Mouse (Mus musculus): ENCODE measurements around the gene Abcc9. TPM values are rescaled to one million over a fixed set of nuclear protein-coding genes. Genes with fewer than 3 reads are reported as not detected.

The Abcc9 gene
- polyA plus RNA-seq, 1 experiment from 2014 or later = 3.1 TPM

DNA sequence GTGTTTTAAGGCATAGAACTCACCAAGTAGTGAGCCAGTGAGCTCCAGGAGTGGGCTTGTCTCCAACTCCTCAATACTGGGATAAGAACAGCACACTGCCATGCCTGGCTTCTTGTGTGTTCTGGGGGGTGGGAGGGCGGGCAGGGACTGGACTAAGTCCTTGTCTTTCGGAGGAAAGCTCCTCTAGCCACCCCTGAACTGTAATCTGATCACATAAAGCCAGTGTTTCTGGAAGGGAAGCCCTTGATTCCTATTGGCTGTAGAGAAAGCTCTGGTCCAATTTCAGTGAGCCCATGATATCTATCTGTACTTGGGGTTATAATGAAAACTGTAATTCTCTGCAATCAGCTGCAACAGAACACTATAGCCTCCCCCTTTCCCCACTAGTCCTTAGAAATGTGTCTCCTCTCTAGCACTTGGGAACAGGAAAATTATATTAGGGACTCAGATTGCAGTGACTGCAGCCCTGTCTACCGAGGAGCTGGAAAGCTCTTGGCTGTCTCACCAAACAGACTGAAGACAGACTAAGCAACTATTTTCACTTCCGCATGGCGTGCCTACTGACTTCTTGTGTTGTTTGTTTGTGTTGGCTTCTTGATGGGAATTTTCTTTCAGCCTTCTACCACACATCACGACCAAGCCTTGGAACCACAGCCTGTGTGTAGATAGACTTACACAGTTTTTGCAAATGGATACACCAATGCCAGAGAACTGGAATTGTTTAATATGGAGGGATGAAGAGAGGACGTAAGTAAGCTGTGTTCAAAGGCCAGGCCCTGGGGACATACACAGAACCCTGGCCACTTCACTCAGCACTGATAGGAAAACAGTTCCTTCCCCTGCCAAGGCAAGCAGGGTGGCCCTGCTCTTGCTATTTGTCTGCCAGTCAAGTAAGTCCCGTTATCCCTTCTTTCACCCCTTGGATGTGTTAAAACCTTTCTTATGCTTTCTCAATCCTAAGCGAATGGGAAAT lies 92.4 kb downstream of the Abcc9 start:
- Histone ChIP-seq H3K36me3 (no peaks in the 10 kb centered on the region), H3K4me1 (no peaks in the 10 kb centered on the region), H3K27me3 (no peaks in the 10 kb centered on the region), H3K27ac (replicated peaks) (no peak overlapping the region), H3K9ac (replicated peaks) (no peak overlapping the region), H3K4me3 (no peak overlapping the region), H3K4me2 (replicated peaks) (no peak overlapping the region), H3K9me3 (no peaks in the 10 kb centered on the region)
- WGBS = 70% methylated on average over 9 of the region's 9 CpGs
- ATAC-seq (ENCODE audit: low FRiP score, low read depth) = no peak

DNA sequence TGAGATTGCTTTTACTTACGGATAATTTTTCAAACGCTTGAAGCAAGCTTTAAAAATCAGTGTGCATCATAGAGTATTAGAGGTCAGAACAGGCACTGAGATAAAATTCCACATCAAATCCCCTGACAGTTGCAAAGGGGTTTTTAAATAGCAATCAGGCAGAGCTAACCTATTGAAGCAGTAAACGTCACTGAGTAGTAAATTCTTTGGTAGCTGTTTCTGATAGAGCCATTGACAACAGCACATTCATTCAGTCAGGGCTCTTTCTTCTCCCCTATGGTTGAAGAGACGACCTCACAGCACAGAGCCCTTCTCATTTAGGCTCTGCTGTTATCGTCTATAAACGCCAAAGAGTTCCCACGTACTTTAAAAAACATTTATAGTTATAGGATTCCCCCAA lies 95.0 kb downstream of the Abcc9 start:
- Histone ChIP-seq H3K27ac (replicated peaks) (no peak overlapping the region), H3K27me3 (no peaks in the 10 kb centered on the region), H3K4me2 (replicated peaks) (no peak overlapping the region), H3K4me1 (no peaks in the 10 kb centered on the region), H3K9me3 (no peaks in the 10 kb centered on the region), H3K36me3 (no peaks in the 10 kb centered on the region), H3K4me3 (no peak overlapping the region), H3K9ac (replicated peaks) (no peak overlapping the region)
- WGBS = 68% methylated on average over 7 of the region's 7 CpGs
- no peak for ATAC-seq (ENCODE audit: low FRiP score, low read depth)

DNA sequence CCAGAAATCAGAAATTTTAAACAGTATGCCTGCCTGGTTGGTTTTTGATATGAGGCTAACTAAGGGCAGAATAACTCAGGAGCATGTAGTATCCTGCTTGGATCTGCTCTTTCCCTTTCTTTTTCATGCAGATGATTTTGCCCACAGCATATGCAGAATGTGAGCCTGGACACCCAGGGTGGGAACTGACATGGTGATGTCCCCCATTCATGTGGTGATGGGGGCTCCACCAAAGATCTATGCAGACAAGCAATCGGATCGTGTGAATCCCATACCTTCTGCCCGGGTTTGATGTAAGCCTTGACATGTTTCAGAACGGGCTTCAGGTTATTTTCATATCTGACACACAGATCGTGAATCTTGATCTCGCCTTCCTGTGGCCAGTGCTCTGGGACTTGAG lies 99.3 kb downstream of the Abcc9 start:
- Histone ChIP-seq H3K27ac (replicated peaks) (no peak overlapping the region), H3K4me2 (replicated peaks) (no peak overlapping the region), H3K4me3 (no peak overlapping the region), H3K36me3 (no peaks in the 10 kb centered on the region), H3K9me3 (no peaks in the 10 kb centered on the region), H3K4me1 (no peaks in the 10 kb centered on the region), H3K9ac (replicated peaks) (no peak overlapping the region), H3K27me3 (no peaks in the 10 kb centered on the region)
- 76% methylated on average over 6 of the region's 6 CpGs for WGBS
- ATAC-seq (ENCODE audit: low FRiP score, low read depth) = no peak

DNA sequence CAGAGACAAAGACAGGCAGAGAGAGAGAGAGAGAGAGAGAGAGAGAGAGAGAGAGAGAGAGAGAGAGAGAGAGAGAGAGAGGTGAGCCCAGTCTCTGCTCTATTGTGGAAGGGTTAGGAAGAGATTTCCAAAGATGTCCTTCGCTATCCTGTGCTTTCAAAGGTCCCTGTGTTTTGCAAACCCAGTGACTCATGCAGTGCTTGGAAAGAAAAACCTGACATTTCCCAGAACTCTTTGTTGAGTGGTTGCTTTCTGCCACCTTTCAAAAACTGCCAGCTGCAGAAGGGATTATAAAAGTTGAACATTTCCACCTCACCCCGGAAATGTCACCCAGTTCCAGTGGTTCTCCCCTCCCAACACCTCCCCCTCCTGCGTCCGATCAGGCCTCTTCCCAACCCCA lies 123.3 kb downstream of the Abcc9 start:
- H3K27me3 ChIP-seq = peaks cover 3% of the 10 kb centered on the region; the same call in 1 of the 2 replicates
- no peak overlapping the region for H3K4me3 ChIP-seq
- H3K4me1 ChIP-seq = no peaks in the 10 kb centered on the region
- ATAC-seq (ENCODE audit: low FRiP score, low read depth) = no peak
- H3K36me3 ChIP-seq = no peaks in the 10 kb centered on the region
- H3K4me2 ChIP-seq (replicated peaks) = no peak overlapping the region
- WGBS = 86% methylated on average over 4 of the region's 4 CpGs
- no peak overlapping the region for H3K9ac ChIP-seq (replicated peaks)
- H3K9me3 ChIP-seq = no peaks in the 10 kb centered on the region
- H3K27ac ChIP-seq (replicated peaks) = no peak overlapping the region

DNA sequence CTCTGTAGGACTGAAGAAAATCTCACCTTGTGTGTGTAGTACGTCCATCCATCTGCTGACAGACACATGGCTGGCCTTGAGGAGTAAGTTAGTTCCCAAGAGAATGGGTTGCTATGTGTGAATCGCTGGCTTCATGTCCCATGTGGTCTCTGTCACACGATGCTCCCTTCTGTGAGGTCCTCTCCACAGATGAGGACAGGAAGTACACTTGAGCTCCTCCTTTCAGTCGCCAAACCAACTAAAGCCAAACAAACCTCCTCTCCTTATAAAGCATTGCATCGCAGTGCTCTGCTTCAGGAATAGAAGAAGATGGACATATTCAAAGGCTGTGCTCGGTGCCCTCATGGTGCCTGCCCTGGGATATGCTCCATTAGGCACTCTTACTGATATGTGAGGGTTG lies 124.3 kb downstream of the Abcc9 start:
- ATAC-seq (ENCODE audit: low FRiP score, low read depth) = no peak
- peaks cover 11% of the 10 kb centered on the region for H3K27me3 ChIP-seq
- no peak overlapping the region for H3K4me3 ChIP-seq
- H3K36me3 ChIP-seq = no peaks in the 10 kb centered on the region
- WGBS = 87% methylated on average over 6 of the region's 6 CpGs
- no peak overlapping the region for H3K27ac ChIP-seq (replicated peaks)
- H3K4me1 ChIP-seq = no peaks in the 10 kb centered on the region
- H3K9ac ChIP-seq (replicated peaks) = no peak overlapping the region
- no peaks in the 10 kb centered on the region for H3K9me3 ChIP-seq
- H3K4me2 ChIP-seq (replicated peaks) = no peak overlapping the region

DNA sequence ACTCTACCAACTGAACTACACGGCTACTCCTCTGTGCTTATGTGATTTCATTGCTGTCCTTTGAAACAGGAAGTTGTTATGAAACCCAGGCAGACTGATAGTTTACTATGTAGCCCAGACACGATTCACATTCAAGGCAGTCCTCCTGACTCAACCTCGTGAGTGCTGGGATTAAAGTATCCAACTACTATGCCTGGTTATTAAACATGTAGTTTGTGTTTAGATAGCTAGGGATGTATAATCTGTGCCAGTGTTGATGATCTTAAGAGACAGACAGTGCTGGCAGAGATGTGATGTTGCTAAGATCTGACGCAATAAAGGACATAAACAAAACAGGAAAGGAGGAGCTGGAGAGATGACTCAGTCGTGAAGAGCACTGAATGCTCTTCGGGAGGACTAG lies 129.2 kb downstream of the Abcc9 start:
- H3K27me3 ChIP-seq = peaks cover 57% of the 10 kb centered on the region
- H3K9me3 ChIP-seq = no peaks in the 10 kb centered on the region
- 60% methylated on average over 6 of the region's 6 CpGs for WGBS
- no peak overlapping the region for H3K4me2 ChIP-seq (replicated peaks)
- no peak for ATAC-seq (ENCODE audit: low FRiP score, low read depth)
- H3K4me1 ChIP-seq = peaks cover 24% of the 10 kb centered on the region
- no peak overlapping the region for H3K27ac ChIP-seq (replicated peaks)
- no peak overlapping the region for H3K9ac ChIP-seq (replicated peaks)
- H3K36me3 ChIP-seq = no peaks in the 10 kb centered on the region
- H3K4me3 ChIP-seq = no peak overlapping the region

DNA sequence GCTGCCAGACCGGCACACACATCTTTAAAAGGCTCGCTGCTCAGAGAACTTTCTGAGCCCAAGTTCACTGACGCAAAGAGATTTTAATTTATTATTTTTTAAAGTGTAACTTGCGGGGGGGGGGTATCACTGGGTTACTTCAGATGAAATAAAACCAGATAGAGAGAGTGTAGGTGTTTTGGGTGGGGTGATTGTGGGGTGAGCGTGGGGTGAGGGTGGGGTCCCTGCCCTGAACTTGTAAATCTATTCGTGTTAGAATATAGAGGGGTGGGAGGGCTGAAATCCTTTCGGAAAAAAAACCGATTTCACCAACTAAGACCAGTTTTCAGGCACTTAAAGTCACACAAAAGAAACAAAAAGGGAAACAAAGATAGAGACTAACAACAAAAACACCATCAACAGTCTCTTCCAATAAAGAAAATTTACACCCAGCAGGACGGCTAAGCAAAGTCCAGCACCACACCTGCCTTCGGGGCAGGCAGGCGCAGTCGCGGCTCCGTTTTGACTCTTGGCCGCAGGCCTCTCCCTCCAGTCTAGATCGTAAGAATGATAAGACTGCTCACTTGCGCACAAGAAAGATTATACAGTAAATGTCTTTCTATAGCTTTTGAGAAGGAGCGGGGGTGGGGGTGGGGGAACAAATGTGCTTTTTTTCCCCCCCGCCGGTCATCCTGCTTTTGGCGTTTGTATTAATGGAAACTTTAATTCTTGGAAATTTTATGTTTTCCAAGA lies 130.3 kb downstream of the Abcc9 start:
- Histone ChIP-seq H3K4me2 (replicated peaks) (peak overlapping the region; percentile 94), H3K9ac (replicated peaks) (peak overlapping the region; percentile 47), H3K4me1 (peaks cover 24% of the 10 kb centered on the region), H3K27me3 (peaks cover 64% of the 10 kb centered on the region), H3K4me3 (peak overlapping the region; percentile 52), H3K27ac (replicated peaks) (no peak overlapping the region), H3K9me3 (no peaks in the 10 kb centered on the region), H3K36me3 (no peaks in the 10 kb centered on the region)
- 0 out of 2 replicates have a peak, but pooled peaks have one; percentile 38 for ATAC-seq (ENCODE audit: low FRiP score, low read depth)
- WGBS = 3% methylated on average over 21 of the region's 21 CpGs

DNA sequence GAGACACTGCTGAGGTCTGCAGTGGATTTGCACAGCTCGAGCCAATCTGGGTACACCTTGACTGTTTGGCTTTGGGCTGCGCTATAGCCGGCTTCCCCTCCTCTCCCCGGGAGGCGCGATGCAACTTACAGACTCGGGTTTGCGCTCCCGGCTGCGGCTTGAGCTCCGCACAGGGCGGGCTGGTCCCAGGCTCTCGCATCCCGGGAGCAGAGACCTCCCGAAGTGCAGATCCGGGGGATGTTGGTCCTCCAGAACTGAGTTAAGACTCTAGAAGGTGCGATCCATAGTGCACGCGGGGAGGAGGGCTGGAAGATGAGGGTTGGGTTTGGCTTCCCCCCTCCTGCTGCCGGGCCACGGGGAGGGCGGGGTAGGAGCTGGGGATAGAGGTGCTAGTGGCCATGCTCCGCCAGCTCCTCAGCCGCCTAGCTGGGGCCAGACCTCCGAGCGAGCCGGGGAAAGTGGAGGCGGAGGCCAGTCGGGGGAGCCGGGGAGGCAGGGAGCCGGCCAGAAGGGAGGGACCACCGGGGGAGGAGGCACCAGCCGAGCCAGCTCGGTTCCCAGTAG lies 131.0 kb downstream of the Abcc9 start, which contains the start of gene Kcnj8:
Kcnj8 (minus strand) TSS at position 560 of the 564 bp plus-strand sequence.
- Histone ChIP-seq H3K27ac (replicated peaks) (no peak within 1 kb of the TSS), H3K4me2 (replicated peaks) (peak within 1 kb of the TSS; percentile 94), H3K36me3 (no peaks in the 10 kb centered on the region), H3K27me3 (peaks cover 64% of the 10 kb centered on the region), H3K9ac (replicated peaks) (peak within 1 kb of the TSS; percentile 47), H3K4me3 (peak within 1 kb of the TSS; percentile 52), H3K4me1 (peaks cover 24% of the 10 kb centered on the region), H3K9me3 (no peaks in the 10 kb centered on the region)
- WGBS = under 1% methylated on average over 32 of the region's 34 CpGs
- ATAC-seq (ENCODE audit: low FRiP score, low read depth) = peak; percentile 96

DNA sequence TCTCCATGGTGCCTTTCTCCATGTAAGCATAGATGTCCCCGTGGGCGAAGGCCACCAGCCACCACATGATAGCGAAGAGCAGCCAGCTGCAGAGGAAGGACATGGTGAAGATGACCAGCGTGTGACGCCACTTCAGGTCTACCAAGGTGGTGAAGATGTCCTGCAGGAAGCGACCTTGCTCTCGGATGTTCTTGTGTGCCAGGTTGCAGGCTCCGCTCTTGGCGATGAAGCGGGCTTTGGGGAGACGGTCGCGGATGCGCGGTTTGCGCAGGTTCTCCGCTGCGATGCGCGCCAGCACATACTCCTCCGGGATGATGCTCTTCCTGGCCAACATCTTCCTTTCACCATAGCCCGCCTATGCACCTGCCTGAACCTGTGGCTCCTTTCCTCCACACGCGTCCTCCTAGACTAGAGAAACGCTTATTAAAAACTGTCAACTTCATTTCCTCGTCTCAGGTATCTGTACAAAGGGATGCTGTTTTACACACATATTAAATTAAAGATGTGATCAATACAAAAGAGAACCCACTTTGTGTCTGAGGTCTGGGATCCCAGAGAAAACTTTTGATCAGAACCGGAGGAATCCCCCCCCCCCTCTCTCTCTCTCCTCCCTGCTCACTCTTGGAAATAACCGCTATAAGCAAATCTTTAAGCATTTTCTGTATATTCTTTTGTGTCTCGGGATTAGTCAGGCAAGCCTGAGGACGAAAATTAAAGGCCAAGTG lies 131.9 kb downstream of the Abcc9 start:
- H3K4me2 ChIP-seq (replicated peaks) = peak overlapping the region; percentile 94
- no peak for ATAC-seq (ENCODE audit: low FRiP score, low read depth)
- no peaks in the 10 kb centered on the region for H3K36me3 ChIP-seq
- H3K4me1 ChIP-seq = peaks cover 24% of the 10 kb centered on the region
- H3K27ac ChIP-seq (replicated peaks) = no peak overlapping the region
- H3K4me3 ChIP-seq = peak overlapping the region; percentile 27
- 6% methylated on average over 30 of the region's 30 CpGs for WGBS
- H3K27me3 ChIP-seq = peaks cover 64% of the 10 kb centered on the region
- no peaks in the 10 kb centered on the region for H3K9me3 ChIP-seq
- H3K9ac ChIP-seq (replicated peaks) = no peak overlapping the region

DNA sequence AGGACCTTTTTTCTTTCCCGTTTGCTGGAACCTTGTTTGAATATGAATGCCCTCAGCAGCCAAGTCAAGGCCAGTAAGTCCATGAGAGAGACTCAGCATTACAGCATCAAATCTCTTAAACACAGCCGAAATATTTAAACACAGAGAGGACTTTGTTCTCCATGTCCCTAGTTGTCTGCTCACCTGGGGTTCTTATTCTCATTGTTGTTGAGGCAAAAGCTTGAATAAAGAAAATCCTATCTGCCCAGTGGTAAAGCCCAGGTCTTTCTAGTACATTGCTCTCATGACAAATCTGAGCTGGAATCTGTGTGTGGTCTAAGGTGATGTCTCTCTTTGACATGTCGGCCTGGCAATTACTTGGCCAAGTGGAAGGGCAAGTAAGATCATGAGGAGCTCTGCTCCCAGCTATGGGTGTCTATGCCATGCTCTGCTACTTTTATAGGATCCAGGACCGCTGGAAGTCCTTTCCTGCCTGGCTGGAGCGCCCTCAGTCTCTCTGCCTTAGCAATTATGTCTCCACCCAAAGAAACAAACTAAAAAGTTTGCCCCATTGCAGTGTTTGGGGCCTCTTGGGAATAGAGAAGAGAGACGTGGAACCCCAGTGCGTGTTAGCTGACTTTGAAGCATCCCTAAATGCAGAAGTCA lies 133.3 kb downstream of the Abcc9 start:
- peaks cover 24% of the 10 kb centered on the region for H3K4me1 ChIP-seq
- no peak for ATAC-seq (ENCODE audit: low FRiP score, low read depth)
- no peak overlapping the region for H3K9ac ChIP-seq (replicated peaks)
- no peak overlapping the region for H3K4me3 ChIP-seq
- H3K36me3 ChIP-seq = no peaks in the 10 kb centered on the region
- H3K27me3 ChIP-seq = peaks cover 61% of the 10 kb centered on the region
- no peak overlapping the region for H3K27ac ChIP-seq (replicated peaks)
- 35% methylated on average over 7 of the region's 7 CpGs for WGBS
- no peak overlapping the region for H3K4me2 ChIP-seq (replicated peaks)
- H3K9me3 ChIP-seq = no peaks in the 10 kb centered on the region

DNA sequence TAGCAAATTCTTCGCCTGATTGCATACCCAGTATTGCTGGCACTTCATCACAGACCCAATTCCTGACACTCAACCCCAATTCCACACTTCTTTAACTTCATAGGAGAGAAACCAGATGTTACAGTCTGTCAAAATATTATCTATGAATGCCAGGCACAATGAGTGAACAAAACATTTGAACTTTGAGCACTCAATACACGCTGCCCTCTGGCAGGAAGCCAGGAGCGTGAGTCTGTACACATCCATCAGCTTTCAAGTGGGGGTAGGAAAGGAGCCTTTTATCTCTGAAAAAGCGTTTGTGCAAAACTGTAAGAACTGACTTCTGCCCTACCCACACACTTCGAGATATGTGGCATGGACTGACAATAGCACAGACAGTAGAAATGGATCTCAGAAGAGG lies 134.7 kb downstream of the Abcc9 start:
- Histone ChIP-seq H3K4me2 (replicated peaks) (no peak overlapping the region), H3K4me3 (no peak overlapping the region), H3K27ac (replicated peaks) (no peak overlapping the region), H3K4me1 (peaks cover 24% of the 10 kb centered on the region), H3K36me3 (no peaks in the 10 kb centered on the region), H3K27me3 (peaks cover 50% of the 10 kb centered on the region), H3K9ac (replicated peaks) (no peak overlapping the region), H3K9me3 (no peaks in the 10 kb centered on the region)
- 71% methylated on average over 5 of the region's 5 CpGs for WGBS
- no peak for ATAC-seq (ENCODE audit: low FRiP score, low read depth)

Data from midbrain, embryonic 12.5 days (tissue).